Mouse (Mus musculus) midbrain, embryonic 11.5 days (tissue): ENCODE data around the gene Spata5. TPM values are rescaled to one million over a fixed set of nuclear protein-coding genes. Genes with fewer than 3 reads are reported as not detected.

Experiments
- ATAC-seq: fragments of 200-750 bp; cut with Nextera tagmentation; 2 replicates; pipeline ENCODE4 v1.8.0; 2017; ENCODE audit warnings: moderate TSS enrichment, moderate library complexity; ENCODE audit not compliant: low FRiP score
- DNase-seq: peaks from one replicate; pipeline ENCODE4 v3.0.0; 2015; ENCODE audit warnings: low spot score; ENCODE audit errors: missing footprints
- H3K27ac ChIP-seq: fragments of 300-500 bp; sonication (generic); 2 replicates; pipeline ENCODE4 v1.5.1; 2014; ENCODE audit warnings: low read depth, low read length
- H3K27me3 ChIP-seq: fragments of 300-500 bp; sonication (generic); 2 replicates; pipeline ENCODE4 v1.6.1; 2014; ENCODE audit warnings: mild to moderate bottlenecking, low read length, moderate library complexity, mixed read lengths; ENCODE audit not compliant: control insufficient read depth, insufficient read depth
- H3K36me3 ChIP-seq: fragments of 300-500 bp; sonication (generic); 2 replicates; pipeline ENCODE4 v1.6.1; 2014; ENCODE audit warnings: mild to moderate bottlenecking, low read length, moderate library complexity, mixed read lengths; ENCODE audit not compliant: control insufficient read depth, insufficient read depth
- H3K4me1 ChIP-seq: fragments of 300-500 bp; sonication (generic); 2 replicates; pipeline ENCODE4 v1.6.1; 2014; ENCODE audit warnings: low read length; ENCODE audit not compliant: control insufficient read depth, insufficient read depth
- H3K4me2 ChIP-seq: fragments of 300-500 bp; sonication (generic); 2 replicates; pipeline ENCODE4 v1.6.1; 2014; ENCODE audit warnings: mild to moderate bottlenecking, moderate library complexity
- H3K4me3 ChIP-seq: fragments of 300-500 bp; sonication (generic); 2 replicates; pipeline ENCODE4 v1.5.1; 2014; ENCODE audit warnings: low read depth, low read length
- H3K9ac ChIP-seq: fragments of 300-500 bp; sonication (generic); 2 replicates; pipeline ENCODE4 v1.6.1; 2014; ENCODE audit warnings: low read length
- H3K9me3 ChIP-seq: fragments of 300-500 bp; sonication (generic); 2 replicates; pipeline ENCODE4 v1.6.1; 2016; ENCODE audit warnings: low read length; ENCODE audit not compliant: control insufficient read depth
- WGBS: fragments of 180-500 bp; shearing (Covaris S2); extraction: QIAGEN DNeasy Blood & Tissue Kit; methylation state at CpG from one replicate; pipeline ENCODE4 v1.1.7; 2014; 5-methylcytosine and 5-hydroxymethylcytosine counted together
- polyA plus RNA-seq: library from polyadenylated mRNA; unstranded; fragments of >200 nt; fragmentation: Nextera tagmentation; extraction: Ambion mirVana; gene quantifications from 2 replicates; pipeline ENCODE4 v1.2.1, GENCODE M21; 2014

The Spata5 gene
- polyA plus RNA-seq = 42.1 and 42.3 TPM in 2 replicates

DNA sequence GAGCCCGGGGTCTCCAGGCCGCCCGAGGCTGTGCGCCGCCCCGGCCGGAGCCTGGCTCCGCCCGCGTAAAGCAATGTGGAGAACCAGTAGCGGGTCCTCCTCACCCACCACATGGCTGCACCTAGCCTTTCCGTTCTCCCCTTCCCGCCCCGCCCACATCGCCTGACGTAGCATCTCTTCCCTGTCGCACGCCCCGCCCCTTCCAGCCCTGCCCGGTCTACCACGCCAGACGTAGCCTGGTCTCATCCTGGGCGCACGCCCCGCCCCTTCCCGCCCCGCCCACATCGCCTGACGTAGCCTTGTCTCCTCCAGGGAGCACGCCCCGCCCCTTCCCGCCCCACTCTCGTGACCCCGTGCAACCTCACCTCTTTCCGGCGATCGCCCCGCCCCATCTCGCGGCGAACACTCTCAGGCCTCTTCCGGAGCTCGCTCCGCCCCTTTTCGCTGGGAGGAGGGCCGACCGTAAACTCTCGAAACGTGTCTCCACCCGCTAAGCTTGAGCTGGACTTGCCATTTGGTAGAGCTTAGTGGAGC lies at the start of gene Spata5:
Gene Spata5 (plus strand): TSS at position 439 of the 534 bp plus-strand sequence.
- peak; percentile 95 for ATAC-seq
- DNase-seq = peak; percentile 100
- 2% methylated on average over 47 of the region's 50 CpGs for whole genome bisulfite sequencing

GRCm38 (mm10) chr3:37370407-37370806 lies 49.3 kb upstream of the Spata5 start:
- DNase-seq (no peak), ATAC-seq (no peak)
- Histone ChIP-seq H3K36me3 (no peaks in the 10 kb centered on the region), H3K9ac (no peak overlapping the region), H3K4me3 (no peak overlapping the region), H3K27ac (no peak overlapping the region), H3K4me1 (no peaks in the 10 kb centered on the region), H3K4me2 (no peak overlapping the region), H3K9me3 (no peaks in the 10 kb centered on the region), H3K27me3 (no peaks in the 10 kb centered on the region)
- WGBS = 80% methylated on average over 4 of the region's 4 CpGs

More for the DNA sequence above, at the start of gene Spata5:
- Histone ChIP-seq H3K36me3 (no peaks in the 10 kb centered on the region), H3K4me3 (peak within 1 kb of the TSS; percentile 83), H3K4me1 (peaks cover 14% of the 10 kb centered on the region), H3K9ac (peak within 1 kb of the TSS; percentile 71), H3K9me3 (no peaks in the 10 kb centered on the region), H3K27me3 (no peaks in the 10 kb centered on the region), H3K4me2 (peak within 1 kb of the TSS; percentile 89), H3K27ac (peak within 1 kb of the TSS; percentile 57)

- DNase-seq (no peak), ATAC-seq (no peak)
- Histone ChIP-seq H3K36me3 (no peaks in the 10 kb centered on the region), H3K9me3 (no peaks in the 10 kb centered on the region), H3K4me1 (no peaks in the 10 kb centered on the region), H3K4me3 (no peak overlapping the region), H3K27ac (no peak overlapping the region), H3K4me2 (no peak overlapping the region), H3K9ac (no peak overlapping the region), H3K27me3 (no peaks in the 10 kb centered on the region)
- 87% methylated on average over 11 of the region's 11 CpGs for WGBS
These were observed 46.0 kb upstream of the Spata5 start for GRCm38 (mm10) chr3:37373712-37374111.

DNA sequence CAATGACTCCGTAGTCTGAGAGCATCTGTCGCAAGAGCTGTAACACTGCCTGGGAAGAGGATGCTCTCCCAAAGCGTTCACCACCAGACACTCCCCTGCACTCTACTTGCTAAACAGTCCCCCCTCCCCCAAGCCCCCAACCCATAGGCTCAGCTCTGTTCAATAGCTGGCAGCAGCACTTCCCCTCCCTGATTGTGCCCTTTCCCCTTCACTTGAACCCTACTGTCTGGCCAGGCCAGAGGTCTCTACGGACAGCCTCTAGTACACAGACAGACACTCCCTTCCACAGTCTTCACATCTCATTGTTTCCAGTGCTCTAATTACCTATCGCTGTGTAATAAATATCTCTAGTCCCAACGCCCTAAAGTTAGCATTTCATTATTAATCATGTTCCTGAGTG lies 41.8 kb upstream of the Spata5 start:
- H3K27me3 ChIP-seq = no peaks in the 10 kb centered on the region
- no peak overlapping the region for H3K4me3 ChIP-seq
- no peaks in the 10 kb centered on the region for H3K4me1 ChIP-seq
- no peaks in the 10 kb centered on the region for H3K36me3 ChIP-seq
- 90% methylated on average over 6 of the region's 6 CpGs for WGBS
- no peak overlapping the region for H3K27ac ChIP-seq
- no peak for ATAC-seq
- DNase-seq = no peak
- no peak overlapping the region for H3K4me2 ChIP-seq
- H3K9me3 ChIP-seq = no peaks in the 10 kb centered on the region
- no peak overlapping the region for H3K9ac ChIP-seq

GRCm38 (mm10) chr3:37378412-37378811 lies 41.3 kb upstream of the Spata5 start:
- ATAC-seq = no peak
- 82% methylated on average over 6 of the region's 6 CpGs for WGBS

GRCm38 (mm10) chr3:37379201-37379600 lies 40.5 kb upstream of the Spata5 start:
- Histone ChIP-seq H3K27me3 (no peaks in the 10 kb centered on the region), H3K4me2 (no peak overlapping the region), H3K9ac (no peak overlapping the region), H3K27ac (no peak overlapping the region), H3K36me3 (no peaks in the 10 kb centered on the region), H3K4me1 (no peaks in the 10 kb centered on the region), H3K9me3 (no peaks in the 10 kb centered on the region), H3K4me3 (no peak overlapping the region)
- ATAC-seq (no peak), DNase-seq (no peak)
- 82% methylated on average over 14 of the region's 14 CpGs for WGBS

More at GRCm38 (mm10) chr3:37378412-37378811, 41.3 kb upstream of the Spata5 start:
- H3K4me3 ChIP-seq = no peak overlapping the region
- no peaks in the 10 kb centered on the region for H3K9me3 ChIP-seq
- H3K9ac ChIP-seq = no peak overlapping the region
- H3K4me2 ChIP-seq = no peak overlapping the region
- no peak for DNase-seq
- H3K27me3 ChIP-seq = no peaks in the 10 kb centered on the region
- no peaks in the 10 kb centered on the region for H3K36me3 ChIP-seq
- H3K4me1 ChIP-seq = no peaks in the 10 kb centered on the region
- no peak overlapping the region for H3K27ac ChIP-seq

- H3K4me3 ChIP-seq = no peak overlapping the region
- ATAC-seq = no peak
- no peaks in the 10 kb centered on the region for H3K36me3 ChIP-seq
- DNase-seq = no peak
- no peak overlapping the region for H3K9ac ChIP-seq
- no peak overlapping the region for H3K4me2 ChIP-seq
- no peaks in the 10 kb centered on the region for H3K27me3 ChIP-seq
- H3K27ac ChIP-seq = no peak overlapping the region
- H3K4me1 ChIP-seq = no peaks in the 10 kb centered on the region
- no peaks in the 10 kb centered on the region for H3K9me3 ChIP-seq
- WGBS = 74% methylated on average over 18 of the region's 18 CpGs
These were observed 39.5 kb upstream of the Spata5 start for GRCm38 (mm10) chr3:37379930-37380881.

DNA sequence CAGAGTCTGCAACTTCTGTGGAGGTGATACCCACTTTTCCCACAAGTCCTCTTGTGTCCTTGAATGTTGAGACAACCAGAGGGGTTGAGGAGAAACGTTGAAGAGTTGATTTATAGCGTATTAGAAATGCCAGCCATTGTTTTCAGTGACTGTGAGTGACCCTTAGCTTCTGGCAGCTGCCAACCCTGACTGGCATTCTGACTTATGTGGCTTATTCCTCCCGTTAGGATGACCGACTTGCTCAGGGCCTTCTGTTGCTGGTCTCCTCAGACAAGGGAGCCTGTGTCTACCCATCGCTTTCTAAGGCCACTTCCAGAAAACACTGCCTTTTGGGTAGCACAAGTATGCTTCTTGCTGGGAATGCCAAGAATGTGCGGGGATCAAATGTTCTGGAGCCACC lies 38.2 kb upstream of the Spata5 start:
- Histone ChIP-seq H3K4me2 (no peak overlapping the region), H3K27me3 (no peaks in the 10 kb centered on the region), H3K9ac (no peak overlapping the region), H3K27ac (no peak overlapping the region), H3K9me3 (no peaks in the 10 kb centered on the region), H3K36me3 (no peaks in the 10 kb centered on the region), H3K4me3 (no peak overlapping the region), H3K4me1 (no peaks in the 10 kb centered on the region)
- DNase-seq (no peak), ATAC-seq (no peak)
- WGBS = 75% methylated on average over 6 of the region's 6 CpGs

GRCm38 (mm10) chr3:37383096-37383765 lies 36.5 kb upstream of the Spata5 start:
- H3K4me1 ChIP-seq = no peaks in the 10 kb centered on the region
- no peak overlapping the region for H3K4me3 ChIP-seq
- no peaks in the 10 kb centered on the region for H3K27me3 ChIP-seq
- H3K4me2 ChIP-seq = no peak overlapping the region
- DNase-seq = no peak
- WGBS = 87% methylated on average over 6 of the region's 6 CpGs
- H3K27ac ChIP-seq = no peak overlapping the region
- no peak for ATAC-seq
- no peaks in the 10 kb centered on the region for H3K36me3 ChIP-seq
- no peaks in the 10 kb centered on the region for H3K9me3 ChIP-seq
- no peak overlapping the region for H3K9ac ChIP-seq
